Mouse (Mus musculus) testis, adult 2 months (tissue): ENCODE data around the gene Cfap97d1.

Experiments
- CTCF ChIP-seq: fragments of 200-500 bp; IDR thresholded peaks from 2 replicates; pipeline ENCODE4 v1.5.1; 2012; ENCODE audit warnings: low read depth, mild to moderate bottlenecking, inconsistent platforms, low read length, moderate library complexity; ENCODE audit not compliant: control insufficient read depth, insufficient read depth, insufficient replicate concordance
- POLR2A ChIP-seq: fragments of 200-500 bp; IDR thresholded peaks from 2 replicates; pipeline ENCODE4 v1.6.1; 2012; ENCODE audit warnings: low read depth, mild to moderate bottlenecking, inconsistent platforms, low read length, moderate library complexity; ENCODE audit not compliant: control insufficient read depth

DNA sequence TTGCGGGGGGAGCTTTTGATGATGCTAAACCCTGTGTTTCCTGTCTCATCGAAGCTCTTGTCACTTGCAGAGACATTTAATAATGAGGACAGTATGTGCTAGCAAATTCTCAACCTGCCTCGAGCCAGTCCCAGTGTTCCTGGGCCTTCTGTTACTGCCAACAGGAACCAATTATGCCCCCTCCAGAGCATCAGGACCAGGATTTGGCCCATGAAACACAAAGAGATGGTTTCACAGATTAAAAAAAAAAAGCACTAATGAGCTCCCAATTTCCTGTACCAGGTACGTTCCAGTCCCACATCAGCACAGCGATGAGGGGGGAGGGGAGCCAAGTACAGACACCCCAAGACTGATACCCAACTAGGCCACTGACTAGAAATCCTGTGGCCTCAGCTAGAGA is 37.1 kb downstream of the Cfap97d1 start:
- TF ChIP-seq CTCF: no peak
- no peak for TF ChIP-seq POLR2A
